Mouse (Mus musculus): ENCODE measurements at regions not wholly inside any gene's neighbourhood (a gene's known extent, or its start where the extent isn't known, plus 50 kb on each side); places are given as distances from the start of the nearest gene placed in this dataset.
A peak's percentile ranks its signal among the peaks of the same experiment; 100 is the strongest.

- no peak for TF ChIP-seq CTCF (IDR thresholded peaks at IDR 0.05; ENCODE audit: control insufficient read depth, insufficient read depth, insufficient read length)
- TF ChIP-seq USF1 (IDR thresholded peaks at IDR 0.05; ENCODE audit: low read depth): peak; percentile 98
- TF ChIP-seq MYOD1 (IDR thresholded peaks at IDR 0.05; ENCODE audit: control insufficient read depth, insufficient read length, low read depth): no peak
- TF ChIP-seq CEBPB (IDR thresholded peaks at IDR 0.05; ENCODE audit: low read depth): peak; percentile 77
- TF ChIP-seq FOSL1 (IDR thresholded peaks at IDR 0.05; ENCODE audit: insufficient read depth, low read length, poor library complexity, severe bottlenecking): peak; percentile 66
- TF ChIP-seq MAX (IDR thresholded peaks at IDR 0.05): peak; percentile 44
Measured at GRCm38 (mm10) chr8:34622177-34623114, 510.9 kb upstream of the Gm10131 start.

Data from C2C12 (cell line).